Mouse (Mus musculus) left cerebral cortex, adult 9 months (tissue): ENCODE results near the gene Ahdc1.

ENCODE experiments used
- DNase-seq, 2 experiments: peaks; one replicate each; pipeline ENCODE4 v3.0.0; 2022; ENCODE audit warnings: low spot score in 2 of 2

Gene Ahdc1

DNA sequence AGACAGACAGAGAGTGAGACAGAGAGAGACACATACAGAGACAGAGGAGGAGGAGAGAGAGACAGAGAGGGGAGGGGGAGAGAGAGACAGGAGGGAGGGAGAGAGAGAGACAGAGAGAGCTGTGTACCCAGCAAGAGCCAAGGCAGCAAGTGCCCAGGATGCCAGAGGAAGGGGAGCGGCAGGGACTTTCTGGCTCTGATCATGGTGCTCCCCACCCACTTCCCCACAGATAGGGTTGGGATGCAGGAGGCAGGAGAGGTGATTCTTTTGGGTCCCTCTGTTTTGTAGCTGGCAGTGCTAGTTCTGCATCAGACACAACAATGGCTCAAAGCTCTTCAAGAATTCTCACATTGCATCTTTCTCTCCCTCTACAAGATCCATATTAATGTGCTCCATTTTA is 110.4 kb downstream of the Ahdc1 start:
- DNase-seq: no peak

DNA sequence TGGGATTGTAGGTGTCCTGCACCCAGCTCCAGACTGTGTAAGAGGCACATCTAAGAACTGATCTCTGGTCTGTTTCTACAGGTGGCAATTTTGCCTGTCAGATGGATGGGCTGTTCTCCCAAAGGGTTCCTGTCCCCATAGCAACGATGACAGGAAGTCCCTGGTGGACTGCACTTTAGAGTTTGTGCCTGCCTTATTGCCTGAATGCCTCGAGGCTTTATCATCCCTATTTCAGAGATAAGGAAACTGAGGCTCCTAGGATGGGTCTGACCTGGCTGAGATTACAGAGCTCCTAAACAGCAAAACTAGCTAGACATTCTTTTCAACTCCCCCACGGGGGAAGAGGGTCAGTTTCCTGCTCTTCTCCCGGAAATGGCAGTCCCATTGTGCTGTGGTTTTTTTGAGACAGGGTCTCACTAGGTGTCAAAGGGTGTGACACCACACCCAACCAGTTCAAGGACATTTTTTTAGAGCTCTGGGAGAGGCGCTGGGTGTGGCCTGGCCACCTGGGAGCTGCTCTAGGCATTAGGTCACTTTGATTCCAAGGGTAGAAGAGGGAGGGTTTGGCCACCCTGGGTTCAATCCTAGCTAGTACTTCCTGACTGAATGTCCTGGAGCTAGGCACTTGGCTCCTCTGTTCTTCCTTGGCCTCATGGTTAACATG is 111.0 kb downstream of the Ahdc1 start:
- no peak for DNase-seq

DNA sequence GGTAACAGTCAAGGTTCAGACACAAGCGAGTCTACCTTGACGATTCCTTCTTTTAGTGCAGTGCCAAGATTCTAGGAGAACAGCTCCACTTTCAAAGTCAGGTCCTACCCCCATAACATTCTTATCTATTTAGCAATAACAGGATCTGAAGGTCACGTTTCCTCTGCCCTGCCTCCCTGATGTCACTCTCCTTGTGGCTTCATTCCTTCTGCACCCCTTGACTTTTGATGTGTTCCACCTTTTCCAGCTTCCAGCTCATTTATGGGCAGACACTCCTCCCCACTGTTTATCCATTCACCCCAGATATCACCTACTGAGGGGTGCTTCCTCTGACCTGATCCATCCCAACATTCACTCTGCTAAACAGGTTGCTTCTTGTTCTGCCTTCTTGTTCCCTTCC is 116.0 kb downstream of the Ahdc1 start:
- DNase-seq: no peak
